Mouse (Mus musculus): ENCODE data around the gene Hira. TPM values are rescaled to one million over a fixed set of nuclear protein-coding genes. Genes with fewer than 3 reads are reported as not detected.
A peak's percentile ranks its signal among the peaks of the same experiment; 100 is the strongest.

Hira gene
- 16.0 and 16.7 TPM in 2 replicates for polyA plus RNA-seq (2014; fragmentation: Nextera tagmentation; extraction: Ambion mirVana)

DNA sequence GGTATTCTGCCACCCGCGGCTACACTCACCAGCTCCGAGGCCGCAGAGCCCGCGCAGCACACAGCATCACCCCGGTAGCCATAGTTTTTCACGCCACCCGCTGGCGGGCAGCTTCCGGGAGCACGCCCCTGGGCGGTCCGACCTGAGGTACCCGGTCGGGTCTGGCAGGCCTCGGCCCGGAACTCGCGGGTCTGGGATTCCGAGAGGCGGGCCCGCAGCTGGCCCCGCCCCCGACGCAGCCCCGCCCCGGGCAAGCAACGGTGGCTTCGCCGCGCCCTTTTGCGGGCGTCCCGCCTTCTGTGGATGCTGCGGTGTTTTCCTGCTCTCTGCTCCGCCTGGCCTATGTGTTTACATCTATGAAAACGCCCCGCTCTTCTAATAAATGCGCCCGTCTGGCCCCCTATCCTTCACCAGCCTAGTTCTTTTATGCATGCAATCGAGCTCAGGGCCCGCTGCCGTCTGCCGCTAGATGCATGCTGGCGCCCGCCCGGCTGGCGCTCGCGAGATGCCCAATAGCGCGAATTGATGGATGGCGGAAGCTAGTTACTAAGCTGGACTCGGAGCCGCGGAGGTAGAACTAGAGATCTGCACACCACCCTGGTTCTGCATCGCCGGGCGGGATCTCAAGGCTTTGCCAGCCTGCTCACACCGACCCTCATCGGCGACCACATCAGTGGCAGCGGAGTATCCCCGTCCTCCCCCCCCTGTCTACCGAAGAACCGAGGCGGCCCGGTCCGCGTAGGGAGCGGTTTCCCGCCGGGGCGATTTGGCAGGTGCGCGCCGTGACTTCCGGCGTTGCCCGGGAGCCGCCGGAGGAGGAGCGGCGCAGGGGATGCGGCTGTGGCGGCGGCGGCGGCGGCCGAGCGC lies at the start of gene Hira, which contains the start of gene Mrpl40:
TSS of gene Hira (plus strand) at position 596 of the 867 bp plus-strand sequence.
TSS of gene Mrpl40 (minus strand) at position 421 of the 867 bp plus-strand sequence.
- Histone ChIP-seq H3K9ac (ENCODE audit: low read length) (peak within 1 kb of the TSS; percentile 92), H3K27me3 (ENCODE audit: control insufficient read depth, insufficient read depth, low read length) (no peaks in the 10 kb centered on the region), H3K4me1 (replicated peaks; ENCODE audit: control insufficient read depth, insufficient read depth, low read length) (peaks cover 4% of the 10 kb centered on the region; the same call in 1 of the 2 replicates), H3K36me3 (ENCODE audit: control insufficient read depth, insufficient read depth, low read length) (peaks cover 6% of the 10 kb centered on the region), H3K4me2 (ENCODE audit: low read depth, low read length, severe bottlenecking) (peak within 1 kb of the TSS; percentile 80), H3K4me3 (ENCODE audit: low read depth, low read length) (peak within 1 kb of the TSS; percentile 91), H3K9me3 (ENCODE audit: control insufficient read depth, low read length) (no peaks in the 10 kb centered on the region), H3K27ac (ENCODE audit: low read depth, low read length) (peak within 1 kb of the TSS; percentile 92)
- ATAC-seq (replicated peaks; ENCODE audit: low FRiP score) = peak; percentile 93
- DNase-seq (ENCODE audit: low spot score) = peak; percentile 97
- under 1% methylated on average over 90 of the region's 93 CpGs for WGBS

DNA sequence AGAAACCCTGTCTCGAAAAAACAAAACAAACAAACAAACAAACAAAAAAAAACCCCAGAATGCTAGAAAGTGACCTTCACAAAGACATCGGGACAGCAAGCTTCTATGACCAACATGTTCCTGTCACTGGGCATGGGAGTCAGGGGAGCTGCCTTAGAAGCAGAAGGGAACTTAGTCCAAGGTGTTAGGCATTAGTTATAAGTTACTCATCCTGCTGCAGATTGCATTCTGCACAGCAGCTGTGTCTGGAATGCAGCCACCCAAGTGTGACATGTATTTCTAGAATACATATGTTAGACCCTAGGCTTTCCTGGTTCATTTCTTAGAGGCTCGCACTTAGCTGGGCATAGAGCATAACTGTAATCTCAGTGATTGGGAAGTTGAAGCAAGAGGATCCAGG lies 48.2 kb upstream of the Hira start:
- no peak overlapping the region for H3K4me2 ChIP-seq (ENCODE audit: low read depth, low read length, severe bottlenecking)
- ATAC-seq (replicated peaks; ENCODE audit: low FRiP score) (no peak), DNase-seq (ENCODE audit: low spot score) (no peak)
- H3K27ac ChIP-seq (ENCODE audit: low read depth, low read length) = no peak overlapping the region
- no peaks in the 10 kb centered on the region for H3K4me1 ChIP-seq (replicated peaks; ENCODE audit: control insufficient read depth, insufficient read depth, low read length)
- WGBS = 88% methylated on average over 3 of the region's 3 CpGs
- H3K4me3 ChIP-seq (ENCODE audit: low read depth, low read length) = no peak overlapping the region
- no peak overlapping the region for H3K9ac ChIP-seq (ENCODE audit: low read length)
- H3K27me3 ChIP-seq (ENCODE audit: control insufficient read depth, insufficient read depth, low read length) = no peaks in the 10 kb centered on the region
- no peaks in the 10 kb centered on the region for H3K9me3 ChIP-seq (ENCODE audit: control insufficient read depth, low read length)
- peaks cover 2% of the 10 kb centered on the region; the same call in 1 of the 2 replicates for H3K36me3 ChIP-seq (ENCODE audit: control insufficient read depth, insufficient read depth, low read length)

DNA sequence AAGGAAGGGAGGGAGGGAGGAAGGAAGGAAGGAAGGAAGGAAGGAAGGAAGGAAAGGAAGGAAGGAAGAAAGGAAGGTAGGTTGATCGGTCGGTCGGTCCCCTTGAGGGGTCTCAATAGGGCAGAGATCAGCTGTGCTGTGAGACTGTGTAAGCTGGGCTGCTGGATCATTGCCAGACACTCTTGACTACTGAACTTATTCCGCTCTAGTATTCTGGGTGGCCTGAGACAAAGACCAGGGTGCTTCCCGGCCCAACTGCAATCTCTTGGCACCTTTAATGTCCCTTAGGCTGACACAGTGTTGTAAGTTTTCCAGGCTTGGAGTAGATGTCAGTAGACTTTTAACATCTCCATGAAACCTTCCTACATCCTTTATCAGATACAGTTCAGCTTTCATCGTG lies 47.7 kb upstream of the Hira start:
- Histone ChIP-seq H3K36me3 (ENCODE audit: control insufficient read depth, insufficient read depth, low read length) (peaks cover 2% of the 10 kb centered on the region; the same call in 1 of the 2 replicates), H3K27ac (ENCODE audit: low read depth, low read length) (no peak overlapping the region)

DNA sequence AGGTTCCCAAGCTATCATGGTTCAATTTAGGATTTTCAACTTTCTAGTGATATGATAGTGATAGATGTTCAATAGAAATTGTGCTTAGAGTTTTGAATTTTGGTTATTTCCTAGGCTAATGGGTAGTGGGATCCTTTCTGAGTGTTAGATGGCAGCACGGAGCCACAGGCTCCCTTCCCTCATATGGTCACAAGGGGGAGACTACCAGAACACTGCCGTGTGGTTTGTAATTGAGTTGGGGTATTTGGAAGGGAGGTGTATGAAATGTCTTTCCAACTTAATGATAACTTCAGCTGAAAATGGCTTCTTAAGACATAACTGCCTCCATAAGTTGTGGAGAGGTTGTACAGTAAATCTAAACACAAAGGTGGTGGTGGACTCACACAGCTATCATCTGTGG lies 43.4 kb upstream of the Hira start:
- peaks cover 2% of the 10 kb centered on the region; the same call in 1 of the 2 replicates for H3K36me3 ChIP-seq (ENCODE audit: control insufficient read depth, insufficient read depth, low read length)
- DNase-seq (ENCODE audit: low spot score) (no peak), ATAC-seq (replicated peaks; ENCODE audit: low FRiP score) (no peak)
- no peak overlapping the region for H3K4me2 ChIP-seq (ENCODE audit: low read depth, low read length, severe bottlenecking)
- H3K27ac ChIP-seq (ENCODE audit: low read depth, low read length) = no peak overlapping the region
- H3K9me3 ChIP-seq (ENCODE audit: control insufficient read depth, low read length) = no peaks in the 10 kb centered on the region
- H3K4me3 ChIP-seq (ENCODE audit: low read depth, low read length) = no peak overlapping the region
- WGBS = 78% methylated on average over 2 of the region's 2 CpGs
- no peak overlapping the region for H3K9ac ChIP-seq (ENCODE audit: low read length)
- no peaks in the 10 kb centered on the region for H3K27me3 ChIP-seq (ENCODE audit: control insufficient read depth, insufficient read depth, low read length)
- 0 out of 2 replicates have a peak, but pooled peaks cover 3% of the 10 kb centered on the region for H3K4me1 ChIP-seq (replicated peaks; ENCODE audit: control insufficient read depth, insufficient read depth, low read length)

More for the DNA sequence above, 47.7 kb upstream of the Hira start:
- no peak overlapping the region for H3K9ac ChIP-seq (ENCODE audit: low read length)
- ATAC-seq (replicated peaks; ENCODE audit: low FRiP score) = no peak
- no peak overlapping the region for H3K4me3 ChIP-seq (ENCODE audit: low read depth, low read length)
- H3K4me2 ChIP-seq (ENCODE audit: low read depth, low read length, severe bottlenecking) = no peak overlapping the region
- 93% methylated on average over 6 of the region's 6 CpGs for WGBS
- H3K27me3 ChIP-seq (ENCODE audit: control insufficient read depth, insufficient read depth, low read length) = no peaks in the 10 kb centered on the region
- no peak for DNase-seq (ENCODE audit: low spot score)
- no peaks in the 10 kb centered on the region for H3K4me1 ChIP-seq (replicated peaks; ENCODE audit: control insufficient read depth, insufficient read depth, low read length)
- H3K9me3 ChIP-seq (ENCODE audit: control insufficient read depth, low read length) = no peaks in the 10 kb centered on the region

DNA sequence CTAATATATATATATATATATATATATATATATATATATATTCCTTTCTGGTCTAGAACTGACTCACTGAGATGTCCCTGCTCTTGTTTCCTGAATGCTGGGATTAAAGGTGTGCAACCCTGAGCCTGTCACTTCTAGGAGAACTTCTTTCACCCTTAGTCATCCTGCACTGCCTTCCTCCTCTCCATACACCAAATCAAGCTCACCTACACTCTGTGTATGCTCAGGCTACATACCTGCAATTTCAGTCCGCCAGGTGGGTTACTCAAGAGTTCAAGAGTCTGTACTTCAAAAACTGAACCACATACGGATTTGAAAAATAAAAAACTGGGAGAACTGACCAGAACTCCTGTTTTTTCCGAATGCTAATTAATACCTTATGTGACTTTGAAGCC lies 40.8 kb upstream of the Hira start:
- peak overlapping the region; percentile 84; the same call in 1 of the 2 replicates for H3K9ac ChIP-seq (ENCODE audit: low read length)
- H3K36me3 ChIP-seq (ENCODE audit: control insufficient read depth, insufficient read depth, low read length) = peaks cover 2% of the 10 kb centered on the region; the same call in 1 of the 2 replicates

DNA sequence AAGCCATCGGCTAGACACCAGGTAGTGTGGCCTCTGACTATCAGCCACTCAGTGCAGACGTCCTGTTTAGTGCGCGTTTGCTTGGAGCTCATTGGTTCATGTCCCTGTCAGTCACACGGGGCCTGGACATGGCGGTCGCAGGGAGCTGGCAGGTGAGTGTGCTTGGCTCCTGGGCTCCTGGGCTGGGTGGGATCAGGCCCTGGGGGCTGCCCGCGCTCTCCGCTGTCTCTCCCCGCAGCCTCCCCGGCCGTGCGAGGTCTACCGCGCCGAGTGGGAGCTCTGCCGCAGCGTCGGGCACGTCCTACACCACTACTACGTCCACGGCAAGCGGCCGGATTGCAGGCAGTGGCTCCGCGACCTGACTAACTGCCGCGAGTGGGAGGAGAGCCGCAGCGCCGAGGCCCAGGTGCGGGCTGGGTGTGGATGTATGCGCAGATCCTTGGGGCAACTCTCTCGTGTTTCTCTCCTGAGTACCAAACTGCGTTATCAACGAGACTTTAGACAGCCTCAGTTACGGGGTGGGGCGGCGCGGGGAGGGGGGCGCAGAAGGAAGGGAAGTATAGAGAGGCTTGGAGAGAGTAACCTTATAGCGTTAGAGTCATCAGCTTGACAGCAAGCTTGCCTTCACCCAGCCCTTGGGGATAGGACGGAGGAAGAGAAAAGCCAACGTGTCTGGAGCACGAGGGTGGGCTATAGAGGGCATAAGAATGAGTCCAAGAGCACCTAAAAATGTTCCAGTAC lies 40.2 kb upstream of the Hira start, which contains the start of the genes 2510002D24Rik and Gm28539:
TSS of gene 2510002D24Rik (plus strand) at position 111 of the 741 bp plus-strand sequence.
TSS of gene Gm28539 (plus strand) at position 117 of the 741 bp plus-strand sequence.
- under 1% methylated on average over 46 of the region's 46 CpGs for WGBS
- Histone ChIP-seq H3K36me3 (ENCODE audit: control insufficient read depth, insufficient read depth, low read length) (peaks cover 2% of the 10 kb centered on the region; the same call in 1 of the 2 replicates), H3K9me3 (ENCODE audit: control insufficient read depth, low read length) (no peaks in the 10 kb centered on the region), H3K9ac (ENCODE audit: low read length) (peak within 1 kb of the TSS; percentile 84), H3K27me3 (ENCODE audit: control insufficient read depth, insufficient read depth, low read length) (no peaks in the 10 kb centered on the region), H3K4me3 (ENCODE audit: low read depth, low read length) (peak within 1 kb of the TSS; percentile 87), H3K27ac (ENCODE audit: low read depth, low read length) (no peak within 1 kb of the TSS), H3K4me2 (ENCODE audit: low read depth, low read length, severe bottlenecking) (peak within 1 kb of the TSS; percentile 72), H3K4me1 (replicated peaks; ENCODE audit: control insufficient read depth, insufficient read depth, low read length) (0 out of 2 replicates have a peak, but pooled peaks cover 3% of the 10 kb centered on the region)
- peak; percentile 98 for ATAC-seq (replicated peaks; ENCODE audit: low FRiP score)
- peak; percentile 90 for DNase-seq (ENCODE audit: low spot score)

More for the DNA sequence above, 40.8 kb upstream of the Hira start:
- peak; percentile 16; the same call in 1 of the 2 replicates for ATAC-seq (replicated peaks; ENCODE audit: low FRiP score)
- Histone ChIP-seq H3K4me3 (ENCODE audit: low read depth, low read length) (peak overlapping the region; percentile 87), H3K4me1 (replicated peaks; ENCODE audit: control insufficient read depth, insufficient read depth, low read length) (0 out of 2 replicates have a peak, but pooled peaks cover 3% of the 10 kb centered on the region), H3K4me2 (ENCODE audit: low read depth, low read length, severe bottlenecking) (peak overlapping the region; percentile 72; the same call in 1 of the 2 replicates), H3K9me3 (ENCODE audit: control insufficient read depth, low read length) (no peaks in the 10 kb centered on the region), H3K27me3 (ENCODE audit: control insufficient read depth, insufficient read depth, low read length) (no peaks in the 10 kb centered on the region), H3K27ac (ENCODE audit: low read depth, low read length) (no peak overlapping the region)
- no peak for DNase-seq (ENCODE audit: low spot score)
- WGBS = 28% methylated on average over 3 of the region's 3 CpGs

DNA sequence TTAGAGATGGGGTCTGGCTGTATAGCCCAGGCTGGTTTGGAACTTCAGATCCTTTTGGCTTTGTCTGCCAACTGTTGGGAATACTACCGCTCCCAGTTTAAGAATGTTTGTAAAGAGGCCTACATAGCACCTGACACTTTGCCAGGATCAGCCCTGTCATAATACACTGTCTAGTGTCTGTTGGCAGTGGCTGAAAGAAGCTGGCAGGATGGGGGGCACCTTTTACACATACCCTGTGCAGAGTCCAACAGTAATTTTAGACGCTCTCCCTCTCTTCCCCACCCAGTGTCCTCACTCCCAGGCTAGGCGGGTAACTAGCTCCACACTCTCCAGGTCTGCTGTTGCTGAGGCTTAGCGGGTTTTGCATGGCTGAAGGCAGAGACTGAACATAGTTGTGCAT lies 38.5 kb upstream of the Hira start:
- Histone ChIP-seq H3K9me3 (ENCODE audit: control insufficient read depth, low read length) (no peaks in the 10 kb centered on the region), H3K4me1 (replicated peaks; ENCODE audit: control insufficient read depth, insufficient read depth, low read length) (0 out of 2 replicates have a peak, but pooled peaks cover 3% of the 10 kb centered on the region), H3K36me3 (ENCODE audit: control insufficient read depth, insufficient read depth, low read length) (no peaks in the 10 kb centered on the region; the same call in 1 of the 2 replicates), H3K27ac (ENCODE audit: low read depth, low read length) (no peak overlapping the region), H3K4me2 (ENCODE audit: low read depth, low read length, severe bottlenecking) (no peak overlapping the region), H3K4me3 (ENCODE audit: low read depth, low read length) (no peak overlapping the region), H3K27me3 (ENCODE audit: control insufficient read depth, insufficient read depth, low read length) (no peaks in the 10 kb centered on the region), H3K9ac (ENCODE audit: low read length) (no peak overlapping the region)
- DNase-seq (ENCODE audit: low spot score) (no peak), ATAC-seq (replicated peaks; ENCODE audit: low FRiP score) (no peak)
- WGBS = 92% methylated on average over 4 of the region's 4 CpGs

DNA sequence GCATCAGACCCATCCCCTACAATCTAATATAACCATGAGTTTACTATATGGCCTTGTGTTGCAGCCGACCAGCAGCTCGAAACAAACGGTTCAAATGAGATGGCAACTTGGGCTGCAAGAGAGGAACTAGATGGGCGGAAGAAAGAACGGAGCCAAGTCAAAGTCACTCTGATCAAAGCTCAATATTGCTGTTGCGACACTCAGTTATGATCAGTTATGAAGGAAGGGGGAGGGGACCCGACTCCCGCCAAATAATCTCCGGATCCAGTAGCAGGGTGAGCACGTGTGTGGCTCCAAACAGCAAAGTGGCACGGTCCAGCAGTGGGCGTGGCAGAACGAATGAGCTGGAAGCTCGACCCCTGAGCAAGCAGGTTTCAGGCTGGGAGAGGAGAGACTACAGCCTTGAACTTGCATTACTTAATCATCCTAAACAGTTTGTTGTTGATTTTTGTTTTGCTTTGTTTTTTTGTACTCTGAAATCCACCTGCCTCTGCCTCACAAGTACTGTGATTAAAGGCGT lies 30.5 kb upstream of the Hira start:
- Histone ChIP-seq H3K9ac (ENCODE audit: low read length) (no peak overlapping the region), H3K27me3 (ENCODE audit: control insufficient read depth, insufficient read depth, low read length) (no peaks in the 10 kb centered on the region), H3K27ac (ENCODE audit: low read depth, low read length) (no peak overlapping the region), H3K9me3 (ENCODE audit: control insufficient read depth, low read length) (no peaks in the 10 kb centered on the region), H3K4me1 (replicated peaks; ENCODE audit: control insufficient read depth, insufficient read depth, low read length) (no peaks in the 10 kb centered on the region), H3K4me2 (ENCODE audit: low read depth, low read length, severe bottlenecking) (no peak overlapping the region), H3K36me3 (ENCODE audit: control insufficient read depth, insufficient read depth, low read length) (no peaks in the 10 kb centered on the region), H3K4me3 (ENCODE audit: low read depth, low read length) (no peak overlapping the region)
- ATAC-seq (replicated peaks; ENCODE audit: low FRiP score) (no peak), DNase-seq (ENCODE audit: low spot score) (no peak)
- 90% methylated on average over 15 of the region's 15 CpGs for WGBS
